Mouse (Mus musculus): Measurements from ENCODE around the gene Hpgds. TPM values are rescaled to one million over a fixed set of nuclear protein-coding genes. Genes with fewer than 3 reads are reported as not detected.

The Hpgds gene
- total RNA-seq, 2 experiments from 2014 or later: 0.94 TPM; not detected in 1

Other genes with a start within 250 kb of the Hpgds start
- 72.8 and 80.1 TPM in 2 replicates for gene Smarcad1, start 102.3 kb downstream of the Hpgds start, total RNA-seq (2014; fragmentation: Nextera tagmentation)
- gene Smarcad1, start 102.3 kb downstream of the Hpgds start, total RNA-seq (2017): 53.9 and 72.8 TPM in 2 replicates
- gene C130060K24Rik, start 236.2 kb upstream of the Hpgds start, total RNA-seq (2014; fragmentation: Nextera tagmentation): not detected in 2 replicates
- not detected in 2 replicates for gene C130060K24Rik, start 236.2 kb upstream of the Hpgds start, total RNA-seq (2017)

All from megakaryocyte-erythroid progenitor cell, adult 5-6 weeks (primary cell).